Mouse (Mus musculus): Measurements from ENCODE around the gene Psme1.

Gene Psme1

DNA sequence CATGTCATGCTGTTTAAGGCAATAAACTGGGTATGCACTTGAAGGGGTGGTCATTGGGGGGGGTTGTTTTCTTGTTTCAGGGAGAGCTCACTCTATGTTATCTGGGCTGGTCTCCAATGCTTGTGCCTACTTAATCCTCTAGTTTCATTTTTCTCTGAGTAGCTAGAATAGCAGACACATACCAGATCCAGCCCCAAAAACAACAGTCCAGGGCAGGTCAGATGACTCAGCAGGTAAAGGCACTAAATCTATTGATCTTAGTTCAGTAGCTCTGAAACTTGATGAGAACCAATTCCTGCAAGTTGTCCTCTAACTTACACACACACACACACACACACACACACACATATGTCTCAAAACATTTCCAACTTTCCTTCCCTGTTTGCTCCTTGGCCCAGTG lies 6.2 kb upstream of the Psme1 start:
- no peak for DNase-seq (ENCODE audit: low spot score)

DNA sequence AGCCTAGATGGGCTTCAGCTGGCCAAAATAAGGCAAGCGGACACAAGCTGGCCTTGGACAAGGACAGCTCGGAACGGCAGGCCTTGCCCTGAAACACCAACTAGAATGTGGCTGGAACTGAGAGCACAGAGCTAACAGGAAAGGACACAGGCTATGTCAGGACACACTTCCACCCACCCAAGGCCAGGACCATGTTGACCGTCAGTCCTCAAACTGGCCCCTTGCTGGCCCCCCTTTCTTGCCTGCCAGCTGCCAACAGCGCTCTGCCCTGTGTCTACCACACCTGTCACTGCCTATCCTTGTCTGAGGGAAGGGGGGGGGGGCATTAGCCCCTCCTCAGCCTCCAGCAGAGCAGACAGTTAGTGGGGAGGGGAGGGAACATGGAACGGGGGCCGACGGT lies 2.6 kb upstream of the Psme1 start, which contains the start of gene Fitm1:
TSS of gene Fitm1 (plus strand) at position 316 of the 400 bp plus-strand sequence.
- DNase-seq (ENCODE audit: low spot score) = no peak

DNA sequence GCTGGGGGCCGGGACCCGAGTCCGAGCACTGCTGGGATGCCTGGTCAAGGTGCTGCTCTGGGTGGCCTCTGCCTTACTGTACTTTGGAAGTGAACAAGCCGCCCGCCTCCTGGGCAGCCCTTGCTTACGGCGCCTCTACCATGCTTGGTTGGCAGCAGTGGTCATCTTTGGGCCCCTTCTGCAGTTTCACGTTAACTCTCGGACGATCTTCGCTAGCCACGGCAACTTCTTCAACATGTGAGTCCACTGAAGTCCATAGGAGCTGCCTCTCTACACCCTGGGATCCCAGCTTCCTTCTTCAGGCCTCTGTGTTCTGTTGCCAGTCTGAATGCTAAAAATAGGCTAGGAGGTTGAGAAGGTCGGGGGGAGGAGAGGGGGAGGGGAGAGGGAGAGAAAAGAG lies 2.2 kb upstream of the Psme1 start:
- no peak for DNase-seq (ENCODE audit: low spot score)

DNA sequence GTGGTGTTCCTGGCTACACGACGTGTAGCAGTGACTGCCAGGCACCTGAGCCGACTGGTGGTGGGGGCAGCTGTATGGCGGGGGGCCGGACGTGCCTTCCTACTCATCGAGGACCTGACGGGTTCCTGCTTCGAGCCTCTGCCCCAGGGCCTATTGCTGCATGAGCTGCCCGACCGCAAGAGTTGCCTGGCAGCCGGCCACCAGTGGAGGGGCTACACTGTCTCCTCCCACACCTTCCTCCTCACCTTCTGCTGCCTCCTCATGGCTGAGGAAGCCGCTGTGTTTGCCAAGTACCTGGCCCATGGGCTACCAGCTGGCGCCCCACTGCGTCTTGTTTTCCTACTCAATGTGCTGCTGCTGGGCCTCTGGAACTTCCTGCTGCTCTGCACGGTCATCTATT lies 1.5 kb upstream of the Psme1 start:
- DNase-seq (ENCODE audit: low spot score) = no peak

DNA sequence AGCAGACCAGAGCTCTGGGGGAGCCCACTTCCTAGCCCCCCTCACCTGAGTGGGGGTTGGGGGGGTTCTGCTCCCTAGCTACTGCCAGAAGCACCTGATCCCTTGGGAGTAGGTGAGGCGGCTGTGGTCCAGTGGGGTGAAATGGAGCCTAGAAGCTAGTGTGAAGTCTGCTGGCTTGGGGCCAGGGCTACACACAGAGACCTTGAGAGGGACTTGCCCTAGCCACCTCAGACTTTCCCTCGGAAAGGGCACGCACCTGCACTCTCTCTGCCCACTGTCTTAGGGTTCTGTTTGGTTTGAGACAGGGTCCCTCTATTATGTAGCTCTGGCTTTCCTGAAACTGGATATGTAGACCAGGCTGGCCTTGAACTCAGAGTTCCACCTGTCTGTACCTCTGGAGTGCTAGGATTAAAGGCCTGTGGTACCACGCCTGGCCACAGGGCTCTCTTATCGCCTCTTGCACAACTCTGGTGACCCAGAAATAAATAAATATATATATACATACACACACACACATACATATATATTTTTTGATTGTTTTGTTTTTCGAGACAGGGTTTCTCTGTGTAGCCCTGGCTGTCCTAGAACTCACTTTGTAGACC lies 846 bp downstream of the Psme1 start:
- no peak for DNase-seq (ENCODE audit: low spot score)

DNA sequence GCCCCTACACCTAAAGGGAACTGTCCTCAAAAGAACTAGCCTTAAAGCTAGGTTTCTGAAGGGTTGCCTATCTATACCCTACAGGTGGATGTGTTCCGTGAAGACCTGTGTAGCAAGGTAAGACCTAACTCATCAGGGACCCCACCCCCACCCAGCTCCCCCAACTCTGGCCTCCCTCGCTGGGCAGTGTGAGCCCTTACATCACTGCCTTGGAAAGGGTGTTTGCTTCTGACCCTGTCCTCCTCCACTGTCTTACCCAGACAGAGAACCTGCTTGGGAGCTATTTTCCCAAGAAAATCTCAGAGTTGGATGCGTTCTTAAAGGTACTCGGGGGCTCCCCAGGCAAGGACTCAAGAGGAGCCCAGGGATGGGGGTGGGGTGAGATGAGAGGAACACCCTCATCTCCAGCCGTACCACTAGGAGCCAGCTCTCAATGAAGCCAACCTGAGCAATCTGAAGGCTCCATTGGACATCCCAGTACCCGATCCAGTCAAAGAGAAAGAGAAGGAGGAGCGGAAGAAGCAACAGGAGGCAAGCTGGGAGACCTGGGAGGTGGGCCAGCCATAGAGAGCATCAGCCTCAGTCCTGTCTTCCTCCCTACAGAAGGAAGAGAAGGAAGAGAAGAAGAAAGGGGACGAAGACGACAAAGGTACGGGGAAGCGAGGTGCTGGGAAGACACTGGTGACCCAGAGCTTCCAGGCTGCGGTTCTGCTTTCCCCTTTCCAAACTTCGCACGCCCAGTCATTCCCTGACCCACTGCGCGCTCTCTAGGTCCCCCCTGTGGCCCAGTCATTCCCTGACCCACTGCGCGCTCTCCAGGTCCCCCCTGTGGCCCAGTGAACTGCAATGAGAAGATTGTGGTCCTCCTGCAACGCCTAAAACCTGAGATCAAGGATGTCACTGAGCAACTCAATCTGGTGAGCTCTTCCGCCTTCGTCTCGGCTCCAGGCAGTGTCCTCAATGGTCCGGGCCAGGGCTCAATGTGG lies 1.9 kb downstream of the Psme1 start:
- DNase-seq (ENCODE audit: low spot score) = no peak

DNA sequence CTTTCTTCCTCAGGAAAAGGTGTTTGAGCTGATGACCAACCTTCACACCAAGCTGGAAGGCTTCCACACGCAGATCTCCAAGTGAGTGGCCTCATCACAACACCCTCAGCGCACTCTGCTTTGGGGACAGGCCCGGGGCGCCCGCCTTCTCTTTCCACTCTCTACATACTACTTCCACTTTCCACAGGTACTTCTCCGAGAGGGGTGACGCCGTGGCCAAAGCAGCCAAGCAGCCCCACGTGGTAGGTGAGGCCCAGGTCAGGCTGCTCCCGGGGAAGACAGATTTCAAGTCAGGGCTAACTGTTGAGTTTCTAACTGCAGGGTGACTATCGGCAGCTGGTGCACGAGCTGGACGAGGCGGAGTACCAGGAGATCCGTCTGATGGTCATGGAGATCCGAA lies 2.8 kb downstream of the Psme1 start:
- DNase-seq (ENCODE audit: low spot score) = no peak

DNA sequence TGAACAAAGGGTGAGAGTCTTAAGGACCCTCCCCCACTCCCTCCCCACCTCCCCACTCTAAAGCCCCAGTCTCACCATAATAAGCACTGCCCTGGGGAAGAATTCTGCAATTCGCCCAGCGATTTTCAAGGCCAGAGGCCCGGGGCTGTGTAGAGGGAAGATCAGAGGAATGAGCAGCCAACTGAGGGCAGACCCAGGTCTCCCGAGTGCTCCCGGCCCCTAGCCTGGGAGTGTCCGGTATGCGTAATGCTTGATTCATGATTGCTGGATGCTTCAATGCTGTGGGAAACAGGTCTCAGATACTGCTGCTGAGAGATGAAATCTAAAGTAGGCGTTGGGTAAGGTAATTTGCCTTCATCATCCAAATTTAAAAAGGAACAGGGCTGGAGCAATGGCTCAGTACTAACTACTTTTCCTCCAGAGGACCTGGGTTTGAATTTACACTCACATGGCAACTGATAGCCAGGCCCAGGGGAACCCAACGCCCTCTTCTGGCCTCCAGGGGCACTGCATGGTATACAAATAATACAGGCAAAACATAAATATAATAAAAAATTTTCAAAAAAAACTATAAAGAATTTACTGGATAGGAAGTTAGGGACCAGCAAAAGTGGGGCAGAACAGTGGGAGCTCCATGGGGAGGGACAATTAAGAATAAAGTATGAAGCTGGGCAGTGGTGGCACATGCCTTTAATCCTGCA lies 4.2 kb downstream of the Psme1 start:
- DNase-seq (ENCODE audit: low spot score) = no peak

DNA sequence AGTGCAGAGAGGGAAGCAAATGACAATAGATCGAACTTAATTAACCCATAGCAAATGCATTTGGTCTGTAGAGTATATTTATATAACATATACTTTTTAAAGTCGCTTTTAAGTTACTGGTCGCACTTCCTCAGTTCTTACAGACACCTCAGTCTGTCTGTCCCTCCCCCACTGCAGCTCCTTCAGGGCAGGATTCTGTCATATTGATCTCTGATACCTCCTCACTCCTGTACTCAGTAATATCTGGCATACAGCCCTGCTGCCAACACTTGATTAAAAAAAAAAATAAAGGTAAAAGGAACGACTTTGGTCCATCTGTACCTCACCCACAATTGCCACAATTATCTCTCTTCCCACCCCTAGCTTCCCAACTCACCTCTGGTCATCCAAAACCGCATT lies 6.4 kb downstream of the Psme1 start:
- DNase-seq (ENCODE audit: low spot score) = no peak

DNA sequence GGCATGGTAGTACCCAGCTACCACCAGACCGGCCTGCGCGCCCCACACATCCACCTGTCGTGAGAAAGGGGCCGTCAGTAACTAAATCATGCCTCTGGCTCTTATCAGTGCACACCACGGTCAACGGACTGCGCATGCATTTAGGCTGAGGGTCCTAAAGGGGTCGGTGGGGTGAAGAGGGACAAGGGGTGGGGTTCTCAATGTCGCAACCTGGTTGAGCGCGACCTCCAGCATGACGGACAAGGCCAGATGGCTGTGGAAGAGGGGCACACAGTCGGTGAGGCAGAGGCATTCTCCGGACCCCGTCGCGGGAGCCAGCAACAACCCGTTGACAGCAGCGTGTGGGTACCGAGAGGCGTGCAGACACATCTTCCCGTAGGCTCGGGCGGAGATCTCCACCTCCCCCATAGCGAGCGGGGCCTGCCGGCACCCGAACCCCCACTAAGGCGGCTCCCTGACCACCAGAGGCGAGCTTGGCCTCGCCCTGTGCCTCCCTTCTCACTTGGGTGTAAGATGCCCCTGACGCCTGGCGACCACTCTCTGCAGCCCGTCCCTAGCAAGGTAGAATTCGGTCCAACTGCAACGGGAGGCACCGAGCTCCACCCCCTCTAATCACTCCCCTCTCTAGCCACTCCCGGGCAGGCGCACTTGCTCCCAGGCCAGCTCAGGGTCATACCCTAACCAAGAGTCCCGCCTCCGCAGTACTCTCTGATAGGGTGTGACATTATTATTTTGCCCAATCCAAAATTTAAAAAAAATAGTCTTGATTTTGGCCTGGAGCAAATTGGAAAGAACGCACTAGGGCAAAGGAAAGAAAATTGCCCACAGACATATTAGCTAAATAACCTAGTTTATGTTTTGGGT lies 7.0 kb downstream of the Psme1 start, which contains the start of gene Emc9:
TSS of gene Emc9 (minus strand) at position 601 of the 864 bp plus-strand sequence.
- peak; percentile 85 for DNase-seq (ENCODE audit: low spot score)

DNA sequence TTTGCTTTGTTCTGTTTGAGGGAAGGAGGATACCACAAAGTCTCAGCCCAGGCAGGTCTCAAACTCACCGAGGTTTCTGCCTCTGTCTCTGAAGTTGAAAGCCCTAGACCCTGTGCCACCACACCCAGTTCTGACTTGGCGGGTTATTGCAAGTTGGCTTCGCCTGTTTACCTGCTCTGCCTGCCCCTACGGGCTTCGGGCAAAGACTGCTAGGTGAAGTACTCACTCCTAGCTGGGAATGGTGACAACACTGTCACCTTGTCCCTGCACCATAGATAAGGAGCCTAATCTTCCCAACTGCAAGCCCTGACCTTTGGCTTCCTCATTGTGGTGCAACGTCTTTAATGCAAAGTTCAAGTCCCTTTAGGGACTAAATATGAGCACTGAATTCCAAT lies 7.6 kb downstream of the Psme1 start:
- DNase-seq (ENCODE audit: low spot score) = peak; percentile 79

DNA sequence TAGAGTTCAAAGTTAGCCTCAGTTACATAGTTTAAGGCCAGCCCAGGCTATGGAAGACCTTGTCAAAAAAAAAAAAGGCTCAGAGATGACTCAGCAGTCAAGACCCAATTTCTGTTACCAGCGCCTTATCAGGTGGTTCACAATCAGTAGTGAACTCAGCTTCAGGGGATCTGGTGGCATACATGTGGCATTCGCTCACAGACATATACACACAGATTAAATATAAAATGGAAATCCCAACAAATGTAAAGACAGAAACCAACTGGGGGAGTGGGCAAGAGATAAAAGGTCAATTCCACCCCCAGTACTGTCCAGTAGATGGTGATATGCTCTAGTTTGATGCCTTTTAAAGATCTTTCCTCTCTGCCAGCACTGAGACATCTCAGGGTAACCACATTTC lies 8.2 kb downstream of the Psme1 start:
- DNase-seq (ENCODE audit: low spot score) = no peak

DNA sequence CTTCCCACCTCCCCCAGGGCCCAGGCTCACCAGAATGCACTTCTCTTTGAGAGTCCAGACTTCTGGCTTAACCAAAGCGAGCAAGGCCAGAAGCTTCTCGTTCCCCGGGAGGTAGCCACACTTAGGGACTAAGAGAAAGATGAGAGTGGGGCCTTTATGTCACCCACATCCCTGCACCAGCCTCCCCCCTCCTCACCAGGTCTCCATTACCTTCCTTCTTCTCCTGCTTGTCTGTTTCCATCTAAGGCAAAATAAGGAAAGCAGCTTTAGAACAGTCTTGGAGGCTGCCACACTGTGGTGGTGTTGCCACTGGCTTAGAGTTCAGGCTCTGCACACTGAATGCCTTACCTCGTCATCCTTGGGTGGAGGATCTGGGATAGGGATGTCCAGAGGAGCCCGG lies 11.3 kb downstream of the Psme1 start:
- no peak for DNase-seq (ENCODE audit: low spot score)

DNA sequence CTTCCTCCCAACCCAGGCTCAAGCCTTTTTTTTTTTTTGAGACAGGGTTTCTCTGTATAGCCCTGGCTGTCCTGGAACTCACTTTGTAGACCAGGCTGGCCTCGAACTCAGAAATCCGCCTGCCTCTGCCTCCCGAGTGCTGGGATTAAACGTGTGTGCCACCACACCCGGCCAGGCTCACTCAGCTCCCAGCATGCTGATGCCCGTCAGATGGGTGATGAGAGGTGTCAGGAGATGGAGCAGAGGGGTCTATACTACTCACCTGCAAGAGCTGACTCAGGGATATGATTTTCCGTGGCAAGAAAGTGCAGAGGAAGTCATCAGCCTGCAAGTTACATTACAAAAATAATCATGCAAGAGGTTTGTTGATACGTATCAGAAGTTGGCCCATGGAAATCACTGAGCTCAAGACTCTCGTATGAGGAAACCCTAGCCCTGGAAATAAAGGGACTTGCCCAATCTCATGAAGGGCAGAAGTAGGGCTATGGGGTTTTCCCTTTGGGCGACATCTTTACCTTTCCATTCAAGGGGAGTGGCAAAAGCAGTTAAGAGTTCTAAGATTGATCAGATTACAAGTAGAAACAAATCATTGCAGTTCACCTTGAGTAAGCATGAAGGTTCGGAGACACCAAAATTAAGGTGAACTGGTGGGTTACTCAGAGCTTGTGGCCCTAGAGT lies 12.0 kb downstream of the Psme1 start:
- DNase-seq (ENCODE audit: low spot score) = no peak

DNA sequence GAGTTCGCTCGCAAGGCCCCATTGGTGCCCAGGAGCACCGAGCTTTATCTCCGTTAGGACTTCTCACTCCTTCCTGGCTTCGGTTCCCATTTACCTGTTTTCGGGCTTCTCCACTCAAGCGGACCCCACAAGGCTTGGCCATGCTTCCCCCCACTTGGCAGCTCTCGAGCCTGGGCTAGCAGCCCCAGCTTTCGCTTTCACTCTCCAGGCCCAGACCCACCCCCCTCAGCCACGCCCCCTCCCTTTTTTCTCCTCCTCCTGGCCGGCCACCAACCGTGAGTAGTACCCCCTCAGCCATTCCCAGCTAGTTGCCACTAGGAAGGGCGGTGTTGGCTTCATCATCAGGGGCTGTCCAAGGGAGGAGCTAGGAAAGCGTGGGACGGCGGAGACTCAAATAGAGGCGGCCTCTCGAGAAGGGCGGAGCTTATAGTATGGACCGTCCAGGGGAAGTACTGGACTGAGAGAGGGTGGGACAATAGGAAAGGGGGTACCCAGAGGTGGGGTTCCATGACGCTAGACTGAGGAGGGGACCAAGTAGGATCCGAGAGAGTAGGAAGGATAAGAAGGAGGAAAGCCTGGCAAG lies 12.9 kb downstream of the Psme1 start, which contains the start of gene Psme2:
TSS of gene Psme2 (minus strand) at position 366 of the 583 bp plus-strand sequence.
- peak; percentile 98 for DNase-seq (ENCODE audit: low spot score)

DNA sequence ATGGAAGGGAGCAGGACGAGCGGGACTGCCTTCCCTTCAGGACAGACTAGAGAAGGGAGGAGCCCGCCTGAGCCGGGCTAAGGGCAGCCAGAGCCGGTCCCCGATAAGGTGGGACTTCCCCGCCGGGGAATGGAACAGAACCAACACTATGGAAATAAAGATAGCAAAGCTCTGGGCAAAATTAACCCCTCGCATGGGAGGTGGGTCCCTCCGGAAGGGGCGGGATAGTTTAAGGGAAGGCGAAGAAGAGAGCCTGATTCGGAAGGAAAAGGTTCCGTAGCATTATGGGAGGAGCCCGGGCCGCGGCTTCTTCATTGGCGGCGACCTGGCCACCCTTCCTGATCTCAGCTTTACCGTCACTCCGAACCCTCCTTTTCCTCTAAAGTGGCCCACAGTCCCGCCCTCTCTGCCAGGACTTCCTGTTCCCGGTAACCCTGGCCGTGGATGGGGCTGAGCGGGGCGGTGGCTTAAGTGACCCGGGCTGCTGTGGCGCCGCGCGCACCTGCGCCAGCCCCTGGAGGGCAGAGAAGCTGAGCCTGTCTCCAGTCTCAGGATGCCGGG lies 13.5 kb downstream of the Psme1 start, which contains the start of gene Rnf31:
TSS of gene Rnf31 (plus strand) at position 378 of the 561 bp plus-strand sequence.
- DNase-seq (ENCODE audit: low spot score) = peak; percentile 95

DNA sequence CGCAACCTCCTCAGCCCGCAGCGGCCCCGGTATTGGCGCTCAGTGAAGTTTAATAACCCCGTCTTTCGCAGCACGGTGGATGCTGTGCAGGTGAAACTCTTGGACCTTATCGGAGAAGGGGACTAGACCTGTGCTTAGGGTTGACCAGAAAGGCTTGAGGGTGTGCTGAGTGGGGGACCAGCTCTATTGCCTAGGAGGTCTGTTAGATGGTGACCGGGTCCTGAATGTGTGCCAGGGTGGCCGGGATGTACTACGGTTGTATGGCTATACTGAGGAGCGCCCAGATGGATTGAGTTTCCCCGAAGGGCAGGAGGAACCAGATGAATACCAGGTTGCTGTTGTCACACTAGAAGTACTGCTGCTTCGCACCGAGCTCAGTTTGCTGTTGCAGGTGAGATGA lies 14.3 kb downstream of the Psme1 start:
- DNase-seq (ENCODE audit: low spot score) = no peak

DNA sequence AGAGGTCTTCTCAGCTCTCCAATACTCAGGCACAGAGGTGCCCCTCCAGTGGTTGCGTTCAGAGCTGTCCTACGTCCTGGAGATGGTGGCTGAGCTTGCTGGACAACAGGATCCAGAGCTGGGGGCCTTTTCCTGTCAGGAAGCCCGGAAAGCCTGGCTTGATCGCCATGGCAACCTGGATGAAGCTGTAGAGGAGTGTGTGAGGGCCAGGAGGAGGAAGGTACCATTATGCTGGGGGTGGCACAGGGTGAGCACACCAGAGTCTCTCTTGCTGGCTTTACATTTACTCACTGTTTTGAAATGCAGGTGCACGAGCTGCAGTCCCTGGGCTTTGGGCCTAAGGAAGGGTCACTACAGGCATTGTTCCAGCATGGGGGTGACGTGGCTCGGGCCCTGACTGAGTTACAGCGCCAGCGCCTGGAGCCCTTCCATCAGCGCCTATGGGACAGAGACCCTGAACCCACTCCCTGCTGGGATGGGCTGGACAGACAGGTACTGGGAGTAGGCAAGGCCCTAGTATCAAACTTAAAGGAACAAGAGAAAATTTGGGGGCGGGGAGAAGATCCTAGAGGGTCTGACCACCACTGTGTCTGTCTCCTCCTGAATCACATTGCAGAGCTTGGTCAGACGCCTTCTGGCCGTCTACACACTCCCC lies 18.2 kb downstream of the Psme1 start:
- no peak for DNase-seq (ENCODE audit: low spot score)

DNA sequence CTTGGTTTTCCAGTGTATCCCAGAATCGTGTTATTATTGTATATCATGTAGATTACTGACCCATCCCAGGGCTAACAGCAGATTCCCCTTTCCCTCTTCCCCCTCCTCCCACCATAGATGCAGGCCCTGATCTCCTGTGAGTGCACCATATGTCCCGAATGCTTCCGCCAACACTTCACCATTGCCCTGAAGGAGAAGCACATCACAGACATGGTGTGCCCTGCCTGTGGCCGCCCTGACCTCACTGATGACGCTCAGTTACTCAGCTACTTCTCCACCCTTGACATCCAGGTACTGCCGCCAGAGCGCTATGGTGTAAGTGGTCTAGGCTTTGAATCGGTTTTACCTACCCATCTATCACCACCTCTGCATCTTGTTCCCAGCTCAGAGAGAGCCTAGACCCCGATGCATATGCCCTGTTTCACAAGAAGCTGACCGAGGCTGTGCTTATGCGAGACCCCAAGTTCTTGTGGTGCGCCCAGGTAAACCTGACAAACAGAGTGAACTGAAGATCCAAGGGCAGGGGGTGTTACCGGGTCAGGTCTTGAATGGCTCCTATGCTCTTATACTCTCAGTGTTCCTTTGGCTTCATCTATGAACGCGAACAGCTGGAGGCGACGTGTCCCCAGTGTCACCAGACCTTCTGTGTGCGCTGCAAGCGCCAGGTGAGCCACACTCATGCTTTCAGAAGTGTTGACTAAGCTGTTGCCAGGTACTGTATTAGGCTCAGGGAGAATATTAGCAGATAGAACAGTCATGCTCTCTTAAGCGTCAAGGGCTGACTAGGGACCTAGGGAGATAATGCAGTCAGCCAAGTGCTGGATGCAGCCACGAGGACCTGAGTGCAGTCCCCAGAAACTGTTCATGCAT lies 20.8 kb downstream of the Psme1 start:
- no peak for DNase-seq (ENCODE audit: low spot score)

Data from yolk sac, embryonic 10.5 days (tissue).